In the genomic region with DNA sequence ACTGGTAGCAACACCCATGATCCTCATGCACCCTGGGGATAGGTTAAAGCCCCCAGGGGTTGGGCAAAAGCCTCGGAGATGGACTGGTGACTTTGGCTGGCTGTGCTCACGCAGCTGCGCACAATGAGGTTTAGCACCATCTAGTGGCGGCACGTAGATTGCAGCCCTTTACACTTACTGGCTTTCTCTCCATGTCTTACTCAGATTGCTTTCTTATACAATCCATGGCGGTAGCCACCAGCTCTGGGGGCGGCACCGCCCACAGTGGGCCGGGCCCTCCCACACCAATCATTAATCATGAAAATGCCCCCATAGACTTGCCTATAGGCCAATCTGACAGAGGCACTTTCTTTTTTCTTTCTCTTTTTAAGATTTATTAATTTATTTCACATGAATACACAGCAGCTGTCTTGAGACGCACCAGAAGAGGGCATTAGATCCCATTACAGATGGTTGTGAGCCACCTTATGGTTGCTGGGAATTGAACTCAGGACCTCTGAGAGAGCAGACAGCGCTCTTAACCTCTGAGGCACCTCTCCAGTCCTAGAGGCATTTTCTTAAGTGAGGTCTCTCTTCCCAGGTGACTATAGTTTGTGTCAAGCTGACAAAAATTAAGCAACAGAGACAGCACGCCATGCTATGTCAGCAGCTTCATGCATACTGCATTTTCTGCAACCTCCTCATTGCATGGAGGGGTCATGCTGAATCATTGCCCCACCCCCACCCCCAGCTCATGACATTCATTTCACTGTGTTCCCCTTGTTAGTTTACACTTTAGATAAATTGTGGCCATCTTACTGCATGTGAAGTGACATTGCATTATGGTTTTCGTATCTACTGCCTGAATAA, we compare ENCODE assay signal across 9 mouse cellular contexts. TPM values are rescaled to one million over a fixed set of nuclear protein-coding genes. Genes with fewer than 3 reads are reported as not detected.
A peak's percentile ranks its signal among the peaks of the same experiment; 100 is the strongest.
DNase-seq lines count a peak whose midpoint lies in the region; ATAC-seq and TF ChIP-seq lines count a peak whose summit lies in the region.
"Had no signal": no experiment of that assay in that cellular context is flagged by ENCODE, and none has a peak within 500 bp of the region (broad histone marks: within the 10 kb centered on the region; RNA-seq: fewer than 3 reads in every experiment).

No protein-coding gene starts in this region.

- peak; percentile 62 for TF ChIP-seq CTCF in forebrain, postnatal 0 days (IDR thresholded peaks at IDR 0.05; ENCODE audit: low read depth)

- no peaks in the 10 kb centered on the region for H3K9me3 ChIP-seq in forebrain, postnatal 0 days (ENCODE audit: low read length)
- no peaks in the 10 kb centered on the region for H3K9me3 ChIP-seq in liver, embryonic 13.5 days (replicated peaks)
- no peaks in the 10 kb centered on the region for H3K9me3 ChIP-seq in neural tube, embryonic 11.5 days (ENCODE audit: control insufficient read depth, low read length)

- intact Hi-C loops in heart, postnatal 36 days (cut with DNase I): loop anchor here (2.0 kb wide), 1 partner anchor 27 kb away; no protein-coding TSS in a partner anchor

- H3K4me2 ChIP-seq in forebrain, postnatal 0 days (ENCODE audit: low read depth): no peak overlapping the region
- H3K4me2 ChIP-seq in liver, embryonic 13.5 days: no peak overlapping the region; the same call in 1 of the 2 replicates
- H3K4me2 ChIP-seq in neural tube, embryonic 11.5 days (ENCODE audit: low read depth): no peak overlapping the region

- H3K9ac ChIP-seq in forebrain, postnatal 0 days: no peak overlapping the region
- H3K9ac ChIP-seq in liver, embryonic 13.5 days: no peak overlapping the region
- H3K9ac ChIP-seq in neural tube, embryonic 11.5 days (ENCODE audit: low read length): no peak overlapping the region

- WGBS in forebrain, postnatal 0 days: 32% methylated on average over 10 of the region's 13 CpGs
- WGBS in large intestine, adult 2 months: 30% methylated on average over 12 of the region's 13 CpGs
- WGBS in liver, embryonic 13.5 days (ENCODE audit: insufficient replicate concordance): 21% methylated on average over 13 of the region's 13 CpGs
- 29% methylated on average over 12 of the region's 13 CpGs for WGBS in neural tube, embryonic 11.5 days

- peaks cover 4% of the 10 kb centered on the region; the same call in 1 of the 2 replicates for H3K4me1 ChIP-seq in forebrain, postnatal 0 days (ENCODE audit: insufficient read depth)
- H3K4me1 ChIP-seq in liver, embryonic 13.5 days (replicated peaks): no peaks in the 10 kb centered on the region
- no peaks in the 10 kb centered on the region for H3K4me1 ChIP-seq in neural tube, embryonic 11.5 days (ENCODE audit: control insufficient read depth, insufficient read depth, low read length)
- H3K4me1 ChIP-seq: megakaryocyte, embryonic 14.5 days had no signal

- H3K27me3 ChIP-seq in forebrain, postnatal 0 days (ENCODE audit: insufficient read depth, low read length): no peaks in the 10 kb centered on the region
- H3K27me3 ChIP-seq in liver, embryonic 13.5 days: no peaks in the 10 kb centered on the region
- H3K27me3 ChIP-seq in neural tube, embryonic 11.5 days (ENCODE audit: control insufficient read depth, insufficient read depth, low read length): no peaks in the 10 kb centered on the region

- peak; percentile 56 for DNase-seq in 416B (ENCODE audit: low read depth)
- peak; percentile 60 to 67 for DNase-seq in cerebellum, adult 18-20 months
- DNase-seq in forebrain, postnatal 0 days: peak; percentile 84
- DNase-seq in heart, postnatal 36 days: peak; percentile 63 to 74
- DNase-seq in large intestine, adult 2 months (ENCODE audit: low read depth, low spot score): peak; percentile 35
- no peak for DNase-seq in liver, embryonic 13.5 days
- DNase-seq in neural tube, embryonic 11.5 days (ENCODE audit: low spot score): peak; percentile 84
- DNase-seq in telencephalon, adult 2 months (ENCODE audit: low read depth, low spot score): peak; percentile 50

- H3K27ac ChIP-seq in forebrain, postnatal 0 days (ENCODE audit: low read depth, low read length): 0 out of 2 replicates have a peak overlapping the region, but pooled peaks have one; percentile 15
- no peak overlapping the region for H3K27ac ChIP-seq in liver, embryonic 13.5 days
- H3K27ac ChIP-seq in neural tube, embryonic 11.5 days (ENCODE audit: low read depth, low read length): no peak overlapping the region

- peak; percentile 67 for ATAC-seq in forebrain, postnatal 0 days
- peak; percentile 85 for ATAC-seq in liver, embryonic 13.5 days (ENCODE audit: low read depth)
- peak; percentile 94 for ATAC-seq in neural tube, embryonic 11.5 days (ENCODE audit: insufficient read depth, low FRiP score, low TSS enrichment)

- H3K36me3 ChIP-seq in forebrain, postnatal 0 days (ENCODE audit: insufficient read depth): no peaks in the 10 kb centered on the region
- H3K36me3 ChIP-seq in liver, embryonic 13.5 days: no peaks in the 10 kb centered on the region
- no peaks in the 10 kb centered on the region for H3K36me3 ChIP-seq in neural tube, embryonic 11.5 days (ENCODE audit: control insufficient read depth, insufficient read depth, low read length)

- H3K4me3 ChIP-seq in forebrain, postnatal 0 days (ENCODE audit: low read depth, low read length): no peak overlapping the region
- no peak overlapping the region for H3K4me3 ChIP-seq in liver, embryonic 13.5 days (replicated peaks)
- H3K4me3 ChIP-seq in neural tube, embryonic 11.5 days (ENCODE audit: low read depth, low read length): no peak overlapping the region
- H3K4me3 ChIP-seq: megakaryocyte, embryonic 14.5 days had no signal

RNA-seq across cellular contexts. Expression of gene Hunk, which starts 35.9 kb away (rescaled TPM):
- total RNA-seq in forebrain, postnatal 0 days (2014; rRNA removed): 12.9 and 20.6 TPM in 2 replicates
- 4.2 and 5.2 TPM in 2 replicates for polyA plus RNA-seq in forebrain, postnatal 0 days (2015; fragmentation: Nextera tagmentation; extraction: Ambion mirVana)
- under 1 TPM; 0.57 to 0.67 TPM for total RNA-seq in heart, postnatal 36 days (2021)
- polyA plus RNA-seq in large intestine, adult 2 months (2012; rRNA removed): 2.1 and 2.5 TPM in 2 replicates
- 0.98 and 1.4 TPM in 2 replicates for polyA plus RNA-seq in liver, embryonic 13.5 days (2015; fragmentation: Nextera tagmentation; extraction: Ambion mirVana)
- 9.8 and 10.1 TPM in 2 replicates for polyA plus RNA-seq in neural tube, embryonic 11.5 days (2014; fragmentation: Nextera tagmentation; extraction: Ambion mirVana)
